8 mouse cellular contexts compared by ENCODE assay signal in genomic region chr1:133245690-133246619, GRCm38 (mm10).
DNase-seq lines count a peak whose midpoint lies in the region; ATAC-seq and TF ChIP-seq lines count a peak whose summit lies in the region.

No protein-coding gene starts in this region.

- WGBS in heart, adult 2 months, result 44% methylated on average over 12 of the region's 12 CpGs
- whole genome bisulfite sequencing in intestine, embryonic 15.5 days, result 31% methylated on average over 12 of the region's 12 CpGs
- WGBS in liver, embryonic 13.5 days (ENCODE audit: insufficient replicate concordance), result 39% methylated on average over 12 of the region's 12 CpGs
- WGBS in neural tube, embryonic 15.5 days, result 15% methylated on average over 12 of the region's 12 CpGs

- DNase-seq in heart, adult 2 months, result peak; percentile 53 to 54
- DNase-seq in heart, adult 8-10 months (ENCODE audit: low spot score), result no peak
- peak; percentile 16 for DNase-seq in liver, embryonic 13.5 days
- no peak for DNase-seq in B cell, adult 2 months
- no peak for DNase-seq in thymus, postnatal 0 days (ENCODE audit: low spot score)

- H3K4me1 ChIP-seq in heart, adult 2 months (ENCODE audit: control insufficient read depth, insufficient read depth, low read length), result peaks cover 8% of the 10 kb centered on the region
- peaks cover 31% of the 10 kb centered on the region for H3K4me1 ChIP-seq in erythroblast, embryonic 14.5 days (ENCODE audit: control insufficient read depth)
- peaks cover 50% of the 10 kb centered on the region for H3K4me1 ChIP-seq in intestine, embryonic 15.5 days (replicated peaks)
- H3K4me1 ChIP-seq in liver, embryonic 13.5 days (replicated peaks), result peaks cover 55% of the 10 kb centered on the region
- H3K4me1 ChIP-seq in neural tube, embryonic 15.5 days, result peaks cover 43% of the 10 kb centered on the region

- TF ChIP-seq CTCF in heart, adult 2 months (IDR thresholded peaks at IDR 0.05), result no peak

- peak overlapping the region; percentile 67 for H3K27ac ChIP-seq in heart, adult 2 months
- peak overlapping the region; percentile 52 for H3K27ac ChIP-seq in intestine, embryonic 15.5 days
- H3K27ac ChIP-seq in liver, embryonic 13.5 days, result peak overlapping the region; percentile 52; the same call in 1 of the 2 replicates
- H3K27ac ChIP-seq in neural tube, embryonic 15.5 days (replicated peaks), result peak overlapping the region; percentile 48; the same call in 1 of the 2 replicates

- no peak for TF ChIP-seq EP300 in heart, adult 2 months (IDR thresholded peaks at IDR 0.05; ENCODE audit: insufficient read depth, low read depth, low read length)

- intact Hi-C loops in heart, adult 2 months (cut with DNase I), result no loop called here

- H3K4me2 ChIP-seq in intestine, embryonic 15.5 days (replicated peaks), result peak overlapping the region; percentile 35
- H3K4me2 ChIP-seq in liver, embryonic 13.5 days, result peak overlapping the region; percentile 44
- H3K4me2 ChIP-seq in neural tube, embryonic 15.5 days, result peak overlapping the region; percentile 1

- no peaks in the 10 kb centered on the region for H3K27me3 ChIP-seq in heart, adult 2 months (ENCODE audit: control insufficient read depth, insufficient read depth, low read length)
- no peaks in the 10 kb centered on the region for H3K27me3 ChIP-seq in erythroblast, embryonic 14.5 days (ENCODE audit: control insufficient read depth)
- no peaks in the 10 kb centered on the region for H3K27me3 ChIP-seq in intestine, embryonic 15.5 days (replicated peaks)
- H3K27me3 ChIP-seq in liver, embryonic 13.5 days, result no peaks in the 10 kb centered on the region
- H3K27me3 ChIP-seq in neural tube, embryonic 15.5 days (replicated peaks), result no peaks in the 10 kb centered on the region

- no peaks in the 10 kb centered on the region for H3K9me3 ChIP-seq in erythroblast, embryonic 14.5 days (ENCODE audit: control insufficient read depth, low read length)
- no peaks in the 10 kb centered on the region for H3K9me3 ChIP-seq in intestine, embryonic 15.5 days
- no peaks in the 10 kb centered on the region for H3K9me3 ChIP-seq in liver, embryonic 13.5 days (replicated peaks)
- H3K9me3 ChIP-seq in neural tube, embryonic 15.5 days (replicated peaks), result no peaks in the 10 kb centered on the region

- peak; percentile 77 for ATAC-seq in intestine, embryonic 15.5 days
- peak; percentile 47 for ATAC-seq in liver, embryonic 13.5 days (ENCODE audit: low read depth)
- ATAC-seq in neural tube, embryonic 15.5 days (ENCODE audit: low FRiP score), result no peak

- TF ChIP-seq POLR2A in heart, adult 2 months (IDR thresholded peaks at IDR 0.05; ENCODE audit: insufficient read depth, low read depth, low read length), result no peak

- no peaks in the 10 kb centered on the region for H3K36me3 ChIP-seq in heart, adult 2 months (ENCODE audit: control insufficient read depth, insufficient read depth, low read length)
- no peaks in the 10 kb centered on the region for H3K36me3 ChIP-seq in erythroblast, embryonic 14.5 days (ENCODE audit: control insufficient read depth)
- no peaks in the 10 kb centered on the region for H3K36me3 ChIP-seq in intestine, embryonic 15.5 days
- no peaks in the 10 kb centered on the region for H3K36me3 ChIP-seq in liver, embryonic 13.5 days
- no peaks in the 10 kb centered on the region for H3K36me3 ChIP-seq in neural tube, embryonic 15.5 days

- no peaks in the 10 kb centered on the region for H3K79me2 ChIP-seq in heart, adult 2 months (replicated peaks; ENCODE audit: control insufficient read depth, insufficient read depth, low read length)

- 0 out of 2 replicates have a peak overlapping the region, but pooled peaks have one; percentile 18 for H3K4me3 ChIP-seq in heart, adult 2 months
- H3K4me3 ChIP-seq in erythroblast, embryonic 14.5 days (replicated peaks), result peak overlapping the region; percentile 12
- H3K4me3 ChIP-seq in intestine, embryonic 15.5 days (replicated peaks), result peak overlapping the region; percentile 17
- H3K4me3 ChIP-seq in liver, embryonic 13.5 days (replicated peaks), result peak overlapping the region; percentile 36
- no peak overlapping the region for H3K4me3 ChIP-seq in neural tube, embryonic 15.5 days (replicated peaks)

- peak overlapping the region; percentile 30 for H3K9ac ChIP-seq in heart, adult 2 months (ENCODE audit: low read depth, low read length)
- peak overlapping the region; percentile 9; the same call in 1 of the 2 replicates for H3K9ac ChIP-seq in intestine, embryonic 15.5 days
- H3K9ac ChIP-seq in liver, embryonic 13.5 days, result peak overlapping the region; percentile 37; the same call in 1 of the 2 replicates
- 0 out of 2 replicates have a peak overlapping the region, but pooled peaks have one; percentile 20 for H3K9ac ChIP-seq in neural tube, embryonic 15.5 days (replicated peaks)

Comparison
In these comparisons a context has a peak if more than half of its experiments do, and no peak if none do; other contexts are left out.
1. DNase-seq: peak in heart, adult 2 months (2 of 2) and liver, embryonic 13.5 days (single experiment); none in heart, adult 8-10 months (single experiment), B cell, adult 2 months (0 of 2) and thymus, postnatal 0 days (single experiment).
2. Peak in every context shown above with its lines, with median percentiles within 50 percentile points of each other: H3K27ac ChIP-seq, H3K9ac ChIP-seq and H3K4me2 ChIP-seq.